Mouse (Mus musculus) neural tube, embryonic 11.5 days (tissue): ENCODE measurements around the gene Fbln5. TPM values are rescaled to one million over a fixed set of nuclear protein-coding genes. Genes with fewer than 3 reads are reported as not detected.

ENCODE experiments used
- ATAC-seq: fragments of 200-750 bp; cut with Nextera tagmentation; 2 replicates; pipeline ENCODE4 v1.8.0; 2017; ENCODE audit warnings: moderate number of reproducible peaks, mild to moderate bottlenecking, moderate TSS enrichment, moderate library complexity; ENCODE audit not compliant: insufficient read depth, low FRiP score, low TSS enrichment
- DNase-seq: peaks from one replicate; pipeline ENCODE4 v3.0.0-alpha.2; 2015; ENCODE audit warnings: low spot score
- H3K27ac ChIP-seq: fragments of 300-500 bp; sonication (generic); 2 replicates; pipeline ENCODE4 v1.5.1; 2014; ENCODE audit warnings: low read depth, mild to moderate bottlenecking, low read length
- H3K27me3 ChIP-seq: fragments of 300-500 bp; sonication (generic); 2 replicates; pipeline ENCODE4 v1.6.1; 2014; ENCODE audit warnings: mild to moderate bottlenecking, low read length, mixed read lengths; ENCODE audit not compliant: control insufficient read depth, insufficient read depth
- H3K36me3 ChIP-seq: fragments of 300-500 bp; sonication (generic); 2 replicates; pipeline ENCODE4 v1.6.1; 2014; ENCODE audit warnings: mild to moderate bottlenecking, low read length, moderate library complexity, mixed read lengths; ENCODE audit not compliant: control insufficient read depth, insufficient read depth
- H3K4me1 ChIP-seq: fragments of 300-500 bp; sonication (generic); 2 replicates; pipeline ENCODE4 v1.6.1; 2014; ENCODE audit warnings: low read length, mixed read lengths; ENCODE audit not compliant: control insufficient read depth, insufficient read depth
- H3K4me2 ChIP-seq: fragments of 300-500 bp; sonication (generic); 2 replicates; pipeline ENCODE4 v1.6.1; 2014; ENCODE audit warnings: low read depth, mild to moderate bottlenecking, moderate library complexity
- H3K4me3 ChIP-seq: fragments of 300-500 bp; sonication (generic); 2 replicates; pipeline ENCODE4 v1.5.1; 2014; ENCODE audit warnings: low read depth, low read length
- H3K9ac ChIP-seq: fragments of 300-500 bp; sonication (generic); 2 replicates; pipeline ENCODE4 v1.6.1; 2014; ENCODE audit warnings: mild to moderate bottlenecking, low read length
- H3K9me3 ChIP-seq: fragments of 300-500 bp; sonication (generic); 2 replicates; pipeline ENCODE4 v1.6.1; 2016; ENCODE audit warnings: low read length; ENCODE audit not compliant: control insufficient read depth
- WGBS: fragments of 180-500 bp; shearing (Covaris S2); extraction: QIAGEN DNeasy Blood & Tissue Kit; methylation state at CpG from one replicate; pipeline ENCODE4 v1.1.7; 2014; 5-methylcytosine and 5-hydroxymethylcytosine counted together
- polyA plus RNA-seq: library from polyadenylated mRNA; unstranded; fragments of >200 nt; fragmentation: Nextera tagmentation; extraction: Ambion mirVana; gene quantifications from 2 replicates; pipeline ENCODE4 v1.2.1, GENCODE M21; 2014

Fbln5 gene
- polyA plus RNA-seq: 5.4 and 7.1 TPM in 2 replicates

DNA sequence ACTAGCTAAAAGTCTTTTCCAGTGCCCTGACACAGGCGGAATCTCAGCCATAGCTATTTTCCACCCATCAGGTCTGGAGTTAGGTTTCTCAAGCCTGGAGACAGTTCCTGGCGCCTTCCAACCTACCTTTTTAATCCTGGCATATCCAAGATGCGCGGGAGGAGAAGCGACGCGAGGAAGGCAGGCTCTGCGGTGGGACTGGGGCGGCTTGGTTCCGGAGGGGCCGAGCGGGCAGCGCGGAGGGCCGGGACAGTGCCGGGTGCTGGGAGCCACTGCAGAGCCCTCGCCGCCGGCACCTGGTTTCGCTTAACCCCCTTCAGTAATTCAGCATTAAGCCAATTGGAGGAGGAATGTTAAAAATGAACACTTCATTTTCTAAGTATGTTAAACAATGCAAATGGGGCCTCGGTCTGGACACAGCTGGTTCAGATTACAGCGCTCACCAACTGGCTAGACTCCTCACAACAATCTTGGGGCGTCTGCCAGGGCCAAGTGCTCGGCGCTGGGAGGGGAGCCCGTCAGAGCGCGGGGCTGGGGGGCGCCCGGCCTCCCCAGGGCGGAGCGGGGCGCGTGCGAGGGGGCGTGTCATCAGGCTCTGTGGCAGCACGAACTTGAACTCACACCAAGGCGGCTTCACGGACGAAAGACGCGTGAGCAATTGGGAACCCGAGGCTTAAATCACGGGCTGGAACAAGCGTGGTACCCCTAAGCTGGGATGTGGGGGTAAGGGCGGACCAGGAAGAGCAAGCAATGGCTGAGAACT is at the start of gene Fbln5:
Gene Fbln5 (minus strand): TSS at position 448 of the 763 bp plus-strand sequence.
- 0 out of 2 replicates have a peak, but pooled peaks cover 6% of the 10 kb centered on the region for H3K27me3 ChIP-seq
- WGBS: under 1% methylated on average over 45 of the region's 46 CpGs
- no peaks in the 10 kb centered on the region for H3K36me3 ChIP-seq
- H3K4me1 ChIP-seq: no peaks in the 10 kb centered on the region
- peak within 1 kb of the TSS; percentile 44 for H3K9ac ChIP-seq
- ATAC-seq (peak; percentile 68), DNase-seq (peak; percentile 60)
- no peak within 1 kb of the TSS for H3K27ac ChIP-seq
- H3K4me3 ChIP-seq: peak within 1 kb of the TSS; percentile 43
- H3K4me2 ChIP-seq: peak within 1 kb of the TSS; percentile 97
- no peaks in the 10 kb centered on the region for H3K9me3 ChIP-seq

DNA sequence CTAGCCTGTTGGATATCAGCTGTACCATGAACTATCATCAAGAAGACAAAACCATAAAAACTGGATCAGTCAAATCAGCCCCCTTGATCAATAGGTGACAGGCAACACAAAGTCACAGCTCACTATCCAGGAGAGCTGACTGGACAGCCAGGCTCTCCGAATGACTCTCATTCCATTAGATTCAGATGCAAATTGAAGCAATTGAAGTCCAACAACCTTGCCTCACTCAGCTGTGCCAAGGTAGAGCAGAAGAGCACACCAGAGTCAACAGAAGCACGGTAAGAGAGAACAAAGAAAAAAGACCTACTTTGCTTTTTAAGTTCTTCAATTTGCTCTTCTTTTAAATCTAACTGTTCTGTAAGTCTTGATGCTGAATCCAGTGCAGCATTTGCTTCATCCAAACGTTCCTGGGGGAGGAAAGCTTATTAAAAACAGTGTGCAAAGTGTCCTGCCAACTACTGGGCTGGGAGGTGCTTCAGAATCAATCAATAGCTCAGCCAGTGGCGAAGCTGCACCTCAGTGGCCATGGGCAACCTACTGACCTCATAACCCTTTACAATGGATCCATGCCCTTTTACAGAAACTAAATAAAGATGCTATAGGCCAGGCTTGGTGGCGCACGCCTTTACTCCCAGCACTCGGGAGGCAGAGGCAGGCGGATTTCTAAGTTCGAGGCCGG is 43.6 kb upstream of the Fbln5 start:
- no peaks in the 10 kb centered on the region for H3K4me1 ChIP-seq
- H3K9me3 ChIP-seq: no peaks in the 10 kb centered on the region
- ATAC-seq (no peak), DNase-seq (no peak)
- no peak overlapping the region for H3K4me3 ChIP-seq
- no peak overlapping the region for H3K9ac ChIP-seq
- H3K27ac ChIP-seq: no peak overlapping the region
- no peak overlapping the region for H3K4me2 ChIP-seq
- no peaks in the 10 kb centered on the region; the same call in 1 of the 2 replicates for H3K36me3 ChIP-seq
- 85% methylated on average over 10 of the region's 10 CpGs for WGBS
- no peaks in the 10 kb centered on the region for H3K27me3 ChIP-seq

DNA sequence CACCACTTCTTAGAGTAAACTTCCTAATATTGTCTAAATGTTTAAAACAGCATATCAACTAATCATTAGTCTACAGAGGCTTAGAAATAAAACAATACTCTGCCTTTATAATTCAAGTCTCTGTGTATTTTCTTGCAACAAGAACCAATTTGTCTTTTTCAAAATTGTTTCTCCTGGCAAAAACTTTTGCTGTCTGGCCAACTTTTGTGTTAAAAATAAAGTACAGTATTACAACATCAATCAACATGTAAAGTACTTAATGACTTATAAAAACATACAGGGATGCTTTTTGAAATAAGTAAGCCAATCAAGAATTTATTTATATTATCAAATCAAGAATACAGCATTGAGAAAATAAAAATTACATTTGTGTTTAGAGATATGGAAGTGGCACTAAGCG is 41.4 kb upstream of the Fbln5 start:
- 98% methylated on average over 1 of the region's 1 CpGs for WGBS
- Histone ChIP-seq H3K27ac (no peak overlapping the region), H3K9me3 (no peaks in the 10 kb centered on the region), H3K27me3 (no peaks in the 10 kb centered on the region), H3K4me3 (no peak overlapping the region), H3K9ac (no peak overlapping the region), H3K4me1 (no peaks in the 10 kb centered on the region), H3K36me3 (no peaks in the 10 kb centered on the region; the same call in 1 of the 2 replicates), H3K4me2 (no peak overlapping the region)
- DNase-seq: no peak
- ATAC-seq: no peak

DNA sequence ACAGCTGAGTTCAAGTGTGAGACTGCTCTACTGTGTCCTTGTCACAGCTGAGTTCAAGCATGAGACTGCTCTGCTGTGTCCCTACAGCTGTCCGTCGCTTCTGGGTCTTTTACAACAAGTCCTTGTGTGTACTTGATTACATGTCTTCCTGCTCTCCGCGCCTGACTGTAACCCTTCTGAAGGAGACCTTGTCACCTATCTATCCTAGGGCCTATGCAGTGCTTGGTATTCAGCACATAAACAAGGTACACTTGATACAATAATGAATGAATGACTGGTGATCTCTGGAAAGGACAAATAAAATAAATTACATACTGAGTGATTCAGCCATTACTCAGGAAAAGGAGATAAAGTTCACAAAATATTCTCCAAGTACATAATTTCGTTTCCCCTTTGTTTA is 39.2 kb upstream of the Fbln5 start:
- Histone ChIP-seq H3K4me1 (no peaks in the 10 kb centered on the region), H3K27ac (no peak overlapping the region), H3K4me3 (no peak overlapping the region), H3K9me3 (no peaks in the 10 kb centered on the region), H3K4me2 (no peak overlapping the region), H3K36me3 (no peaks in the 10 kb centered on the region; the same call in 1 of the 2 replicates), H3K9ac (no peak overlapping the region), H3K27me3 (no peaks in the 10 kb centered on the region)
- ATAC-seq: no peak
- WGBS: 94% methylated on average over 5 of the region's 5 CpGs
- DNase-seq: no peak

DNA sequence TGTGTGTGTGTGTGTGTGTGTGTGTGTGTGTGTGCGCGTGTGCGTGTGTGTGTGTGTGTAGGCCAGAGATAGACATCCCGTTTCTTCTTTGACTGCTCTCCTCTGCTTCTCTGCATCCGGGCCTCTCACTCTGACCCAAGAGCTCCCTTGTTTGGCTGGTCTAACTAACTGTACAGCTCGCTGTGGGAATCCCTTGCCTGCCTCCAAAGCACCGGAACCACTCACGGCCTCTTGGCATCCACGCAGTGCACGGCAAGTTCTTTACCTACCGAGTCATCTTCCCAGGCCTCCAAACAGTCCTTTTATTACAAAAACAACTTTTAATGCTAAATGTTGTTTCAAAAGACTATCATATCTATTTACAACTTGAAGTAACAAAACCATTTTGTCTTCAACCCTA is 35.5 kb upstream of the Fbln5 start:
- over 99% methylated on average over 11 of the region's 11 CpGs for WGBS
- no peaks in the 10 kb centered on the region for H3K4me1 ChIP-seq
- no peak overlapping the region for H3K9ac ChIP-seq
- no peaks in the 10 kb centered on the region for H3K36me3 ChIP-seq
- DNase-seq (no peak), ATAC-seq (no peak)
- H3K9me3 ChIP-seq: no peaks in the 10 kb centered on the region
- H3K27me3 ChIP-seq: no peaks in the 10 kb centered on the region
- no peak overlapping the region for H3K4me3 ChIP-seq
- H3K27ac ChIP-seq: no peak overlapping the region
- H3K4me2 ChIP-seq: no peak overlapping the region

DNA sequence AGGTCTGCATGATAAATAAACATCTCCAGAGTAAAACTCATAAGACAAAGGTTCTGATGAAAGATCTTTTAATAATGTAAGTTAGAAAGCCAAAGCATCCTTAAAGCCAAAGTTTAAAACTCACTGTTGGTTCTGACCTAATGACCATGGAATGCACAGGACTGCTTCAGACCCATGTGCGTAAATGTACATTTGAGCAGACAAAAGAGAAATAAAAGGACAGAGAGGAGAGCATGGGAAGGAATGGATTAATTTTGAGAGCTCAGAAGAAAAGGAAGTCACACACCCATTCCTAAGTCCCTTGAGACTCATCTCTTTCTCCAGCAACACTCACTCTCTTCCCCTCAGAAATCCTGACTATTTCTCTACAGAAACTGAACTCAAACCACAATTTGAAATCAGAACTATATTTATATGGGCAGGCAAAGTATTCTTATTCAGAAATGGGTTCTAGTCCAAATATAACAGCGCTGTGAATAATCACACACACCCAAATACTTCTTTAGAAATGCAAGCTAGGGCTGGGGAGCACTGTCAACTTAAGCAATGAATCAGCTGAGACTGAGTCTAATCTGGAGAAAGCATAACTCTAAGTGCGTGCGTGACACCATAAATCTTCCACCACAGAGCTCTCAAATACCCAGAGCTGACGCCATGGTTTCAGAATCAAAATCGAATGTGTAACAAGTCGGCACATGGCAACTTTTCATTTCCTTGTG is 33.1 kb upstream of the Fbln5 start:
- ATAC-seq (no peak), DNase-seq (no peak)
- Histone ChIP-seq H3K4me3 (no peak overlapping the region), H3K36me3 (no peaks in the 10 kb centered on the region), H3K9me3 (no peaks in the 10 kb centered on the region), H3K27me3 (no peaks in the 10 kb centered on the region), H3K9ac (no peak overlapping the region), H3K4me2 (no peak overlapping the region), H3K27ac (no peak overlapping the region), H3K4me1 (no peaks in the 10 kb centered on the region)
- WGBS: 81% methylated on average over 7 of the region's 7 CpGs

DNA sequence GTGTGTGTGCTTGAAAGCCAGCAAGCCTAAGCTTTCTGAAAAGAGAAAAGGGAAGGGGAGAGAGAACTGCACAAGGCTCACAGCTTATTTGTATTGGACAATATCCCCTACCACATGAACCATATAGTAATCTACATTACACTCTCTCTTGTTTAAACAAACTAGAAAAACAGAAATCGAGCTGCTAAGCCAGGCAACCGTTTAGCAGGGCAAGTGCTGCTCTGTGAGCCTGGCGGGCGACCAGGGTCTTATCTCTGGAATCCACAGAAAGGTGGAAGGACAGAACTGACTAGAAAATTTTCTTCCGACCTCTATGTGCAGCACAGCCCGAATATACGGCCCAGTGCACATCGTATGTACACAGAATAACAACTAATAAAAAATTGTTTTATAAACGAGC is 32.5 kb upstream of the Fbln5 start:
- DNase-seq: no peak
- Histone ChIP-seq H3K4me2 (no peak overlapping the region), H3K36me3 (no peaks in the 10 kb centered on the region), H3K27ac (no peak overlapping the region), H3K4me3 (no peak overlapping the region), H3K9me3 (no peaks in the 10 kb centered on the region), H3K9ac (no peak overlapping the region), H3K4me1 (no peaks in the 10 kb centered on the region), H3K27me3 (no peaks in the 10 kb centered on the region)
- WGBS: 96% methylated on average over 9 of the region's 9 CpGs
- ATAC-seq: no peak

DNA sequence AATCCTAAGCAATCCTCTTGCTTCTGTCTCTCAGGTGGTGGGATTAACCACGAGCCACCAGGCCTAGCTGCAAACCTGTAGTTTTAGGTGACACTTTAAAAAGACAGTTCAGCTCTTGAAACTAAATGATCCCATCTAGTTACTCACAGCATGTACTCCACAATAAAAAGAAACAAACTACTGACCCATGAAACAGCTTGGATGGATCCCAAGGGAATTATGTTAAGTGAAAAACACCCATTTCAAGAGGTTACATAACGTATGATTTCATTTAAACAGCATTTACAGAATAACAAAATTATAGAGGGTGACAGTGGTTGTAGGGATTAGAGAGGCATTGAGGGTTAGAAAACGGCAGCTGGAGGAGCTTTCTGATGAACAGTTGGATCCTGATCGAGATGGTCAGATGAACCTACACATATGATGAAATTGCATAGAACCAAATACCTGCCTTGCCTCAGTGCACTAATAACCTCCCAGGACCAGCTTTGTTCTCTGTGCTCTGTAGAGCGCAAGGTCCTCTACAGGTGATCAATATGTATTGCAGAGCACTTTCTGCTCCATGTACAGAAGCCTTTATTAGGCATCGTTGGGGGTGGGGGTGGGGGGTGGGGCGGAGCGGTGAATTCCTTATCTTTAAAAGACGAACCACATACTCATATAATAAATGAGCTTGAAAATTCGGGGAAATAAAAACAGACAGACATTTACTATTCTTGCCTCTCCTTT is 17.9 kb upstream of the Fbln5 start:
- Histone ChIP-seq H3K9ac (no peak overlapping the region), H3K4me3 (no peak overlapping the region), H3K4me2 (no peak overlapping the region), H3K9me3 (no peaks in the 10 kb centered on the region), H3K36me3 (peaks cover 2% of the 10 kb centered on the region; the same call in 1 of the 2 replicates), H3K27me3 (no peaks in the 10 kb centered on the region), H3K4me1 (no peaks in the 10 kb centered on the region), H3K27ac (no peak overlapping the region)
- no peak for ATAC-seq
- DNase-seq: no peak
- 92% methylated on average over 10 of the region's 10 CpGs for WGBS
